Mouse (Mus musculus) hindlimb bud, embryonic 11.5 days (tissue): ENCODE data around the gene Ndufa4l2.

Experiments used
- DNase-seq: peaks from one replicate; pipeline ENCODE4 v3.0.0-alpha.2; 2012; ENCODE audit warnings: low read depth, low spot score; ENCODE audit errors: extremely low spot score

Ndufa4l2 gene

GRCm38 (mm10) chr10:127526048-127526447 lies 11.3 kb downstream of the Ndufa4l2 start:
- no peak for DNase-seq

GRCm38 (mm10) chr10:127526681-127527080 lies 11.9 kb downstream of the Ndufa4l2 start:
- DNase-seq: no peak

- DNase-seq: no peak
These were observed 12.7 kb downstream of the Ndufa4l2 start for GRCm38 (mm10) chr10:127527481-127527880.

- no peak for DNase-seq
These were observed 16.2 kb downstream of the Ndufa4l2 start for GRCm38 (mm10) chr10:127530945-127531344.

GRCm38 (mm10) chr10:127531548-127531947 lies 16.8 kb downstream of the Ndufa4l2 start:
- DNase-seq: no peak

GRCm38 (mm10) chr10:127534036-127534928 lies 19.5 kb downstream of the Ndufa4l2 start, which contains the start of gene Nxph4:
Gene Nxph4 (minus strand): TSS chr10:127534559.
- DNase-seq: no peak

- no peak for DNase-seq
These were observed 20.2 kb downstream of the Ndufa4l2 start for GRCm38 (mm10) chr10:127534929-127535384.

GRCm38 (mm10) chr10:127536586-127537314 lies 22.0 kb downstream of the Ndufa4l2 start:
- no peak for DNase-seq

- DNase-seq: no peak
These were observed 23.3 kb downstream of the Ndufa4l2 start for GRCm38 (mm10) chr10:127537854-127538583.

GRCm38 (mm10) chr10:127541510-127541909 lies 26.7 kb downstream of the Ndufa4l2 start:
- no peak for DNase-seq

- no peak for DNase-seq
These were observed 27.3 kb downstream of the Ndufa4l2 start for GRCm38 (mm10) chr10:127542084-127542483.

GRCm38 (mm10) chr10:127542720-127543119 lies 28.0 kb downstream of the Ndufa4l2 start:
- no peak for DNase-seq

- no peak for DNase-seq
These were observed 29.1 kb downstream of the Ndufa4l2 start for GRCm38 (mm10) chr10:127543916-127544315.

- DNase-seq: no peak
These were observed 29.6 kb downstream of the Ndufa4l2 start for GRCm38 (mm10) chr10:127544375-127544774.

- DNase-seq: no peak
These were observed 31.7 kb downstream of the Ndufa4l2 start for GRCm38 (mm10) chr10:127546505-127546904.

- no peak for DNase-seq
These were observed 33.5 kb downstream of the Ndufa4l2 start for GRCm38 (mm10) chr10:127548236-127548635.

GRCm38 (mm10) chr10:127549892-127550291 lies 35.1 kb downstream of the Ndufa4l2 start:
- DNase-seq: no peak

GRCm38 (mm10) chr10:127555703-127556102 lies 40.9 kb downstream of the Ndufa4l2 start:
- no peak for DNase-seq

- DNase-seq: no peak
These were observed 42.6 kb downstream of the Ndufa4l2 start for GRCm38 (mm10) chr10:127557397-127557796.

GRCm38 (mm10) chr10:127561145-127561544 lies 46.4 kb downstream of the Ndufa4l2 start:
- DNase-seq: no peak

- DNase-seq: no peak
These were observed 49.1 kb downstream of the Ndufa4l2 start for GRCm38 (mm10) chr10:127563840-127564239.
